ENCODE assay signal across 10 mouse cellular contexts in genomic region chr17:72920971-72921370, GRCm38 (mm10). TPM values are rescaled to one million over a fixed set of nuclear protein-coding genes. Genes with fewer than 3 reads are reported as not detected.
DNase-seq lines count a peak whose midpoint lies in the region; ATAC-seq and TF ChIP-seq lines count a peak whose summit lies in the region.
"Had no signal": no experiment of that assay in that cellular context is flagged by ENCODE, and none has a peak within 500 bp of the region (broad histone marks: within the 10 kb centered on the region; RNA-seq: fewer than 3 reads in every experiment).

No protein-coding gene starts in this region.

- H3K4me1 ChIP-seq in forebrain, embryonic 12.5 days, result peaks cover 71% of the 10 kb centered on the region
- H3K4me1 ChIP-seq in hindbrain, embryonic 16.5 days (ENCODE audit: control insufficient read depth, insufficient read depth, low read depth, low read length), result peaks cover 46% of the 10 kb centered on the region
- H3K4me1 ChIP-seq in midbrain, postnatal 0 days (ENCODE audit: insufficient read depth, low read length), result peaks cover 24% of the 10 kb centered on the region

- TF ChIP-seq CTCF in layer of hippocampus, adult 2 months (conservative IDR thresholded peaks at IDR 0.05), result no peak
- no peak for TF ChIP-seq CTCF in midbrain, postnatal 0 days (IDR thresholded peaks at IDR 0.05)

- ATAC-seq in forebrain, embryonic 12.5 days (ENCODE audit: low FRiP score), result no peak
- ATAC-seq in hindbrain, embryonic 16.5 days, result no peak
- no peak for ATAC-seq in midbrain, postnatal 0 days (ENCODE audit: low FRiP score)

- H3K27me3 ChIP-seq in forebrain, embryonic 12.5 days, result peaks cover 8% of the 10 kb centered on the region
- H3K27me3 ChIP-seq in hindbrain, embryonic 16.5 days (replicated peaks; ENCODE audit: control insufficient read depth, insufficient read depth, low read length), result no peaks in the 10 kb centered on the region
- no peaks in the 10 kb centered on the region for H3K27me3 ChIP-seq in midbrain, postnatal 0 days (ENCODE audit: insufficient read depth, low read length)

- DNase-seq in layer of hippocampus, adult 2 months (ENCODE audit: low spot score in 2 of 2), result no peak
- DNase-seq in layer of hippocampus, postnatal 25 days (ENCODE audit: extremely low spot score in 1 of 2, low spot score in 1 of 2), result no peak
- DNase-seq in midbrain, postnatal 0 days (ENCODE audit: low spot score), result no peak
- DNase-seq in adrenal gland, postnatal 10 days, result no peak
- DNase-seq in gastrocnemius, adult 18-20 months (ENCODE audit: low spot score), result no peak
- DNase-seq in gastrocnemius, postnatal 10 days, result no peak
- DNase-seq: right cerebral cortex, postnatal 25 days had no signal

- no peak overlapping the region for H3K9ac ChIP-seq in forebrain, embryonic 12.5 days
- no peak overlapping the region for H3K9ac ChIP-seq in hindbrain, embryonic 16.5 days (ENCODE audit: low read depth, low read length)
- no peak overlapping the region for H3K9ac ChIP-seq in midbrain, postnatal 0 days (replicated peaks; ENCODE audit: low read length, poor library complexity, severe bottlenecking)
- H3K9ac ChIP-seq: liver, embryonic 14.5 days had no signal

- peaks cover 21% of the 10 kb centered on the region for H3K36me3 ChIP-seq in forebrain, embryonic 12.5 days (replicated peaks)
- H3K36me3 ChIP-seq in hindbrain, embryonic 16.5 days (ENCODE audit: control insufficient read depth, insufficient read depth, low read length), result peaks cover 4% of the 10 kb centered on the region
- peaks cover 9% of the 10 kb centered on the region; the same call in 1 of the 2 replicates for H3K36me3 ChIP-seq in midbrain, postnatal 0 days (ENCODE audit: insufficient read depth, low read length)

- peak overlapping the region; percentile 59; the same call in 1 of the 2 replicates for H3K4me3 ChIP-seq in layer of hippocampus, adult 2 months
- H3K4me3 ChIP-seq in forebrain, embryonic 12.5 days (replicated peaks), result peak overlapping the region; percentile 15
- no peak overlapping the region for H3K4me3 ChIP-seq in hindbrain, embryonic 16.5 days (ENCODE audit: low read length)
- H3K4me3 ChIP-seq in midbrain, postnatal 0 days (ENCODE audit: low read depth, low read length), result no peak overlapping the region

- no peaks in the 10 kb centered on the region for H3K9me3 ChIP-seq in forebrain, embryonic 12.5 days
- no peaks in the 10 kb centered on the region for H3K9me3 ChIP-seq in hindbrain, embryonic 16.5 days (ENCODE audit: control insufficient read depth, low read length)
- H3K9me3 ChIP-seq in midbrain, postnatal 0 days (ENCODE audit: low read length), result no peaks in the 10 kb centered on the region

- 68% methylated on average over 6 of the region's 9 CpGs for WGBS in forebrain, embryonic 12.5 days
- WGBS in hindbrain, embryonic 16.5 days, result 53% methylated on average over 9 of the region's 9 CpGs
- WGBS in midbrain, postnatal 0 days, result 49% methylated on average over 9 of the region's 9 CpGs

- peak overlapping the region; percentile 43 for H3K4me2 ChIP-seq in forebrain, embryonic 12.5 days
- H3K4me2 ChIP-seq in hindbrain, embryonic 16.5 days (ENCODE audit: low read length), result peak overlapping the region; percentile 81
- H3K4me2 ChIP-seq in midbrain, postnatal 0 days (ENCODE audit: low read depth, low read length, poor library complexity, severe bottlenecking), result peak overlapping the region; percentile 47

- peak overlapping the region; percentile 91; the same call in 1 of the 2 replicates for H3K27ac ChIP-seq in layer of hippocampus, adult 2 months
- no peak overlapping the region for H3K27ac ChIP-seq in forebrain, embryonic 12.5 days
- H3K27ac ChIP-seq in hindbrain, embryonic 16.5 days (ENCODE audit: low read depth, low read length), result no peak overlapping the region
- H3K27ac ChIP-seq in midbrain, postnatal 0 days (ENCODE audit: low read depth, low read length), result no peak overlapping the region
- H3K27ac ChIP-seq: liver, embryonic 14.5 days had no signal

RNA-seq across cellular contexts. Expression of gene Lbh, which starts 2.9 kb away (rescaled TPM):
- 10 to 100 TPM; 31.4 to 34.8 TPM for total RNA-seq in layer of hippocampus, adult 2 months (2021)
- 10 to 100 TPM; 34.2 to 36.1 TPM for total RNA-seq in layer of hippocampus, postnatal 25 days (2021)
- 4.1 and 4.5 TPM in 2 replicates for polyA plus RNA-seq in forebrain, embryonic 12.5 days (2016; fragmentation: Nextera tagmentation; extraction: Ambion mirVana)
- polyA plus RNA-seq in hindbrain, embryonic 16.5 days (2015; fragmentation: Nextera tagmentation; extraction: Ambion mirVana), result 4.5 and 6.5 TPM in 2 replicates
- total RNA-seq in midbrain, postnatal 0 days (2014; rRNA removed), result 77.1 and 86.9 TPM in 2 replicates
- 3.3 and 3.5 TPM in 2 replicates for polyA plus RNA-seq in midbrain, postnatal 0 days (2015; fragmentation: Nextera tagmentation; extraction: Ambion mirVana)
- total RNA-seq in adrenal gland, postnatal 10 days (2021), result 10 to 100 TPM; 52.9 to 65.8 TPM
- 1 to 10 TPM; 4.2 to 8.4 TPM for total RNA-seq in gastrocnemius, adult 18-20 months (2021)
- 10 to 100 TPM; 21.5 to 26.9 TPM for total RNA-seq in gastrocnemius, postnatal 10 days (2021)

Comparison
In these comparisons a context has a peak if more than half of its experiments do, and no peak if none do; other contexts are left out.
1. H3K4me3 ChIP-seq: peak in layer of hippocampus, adult 2 months (single experiment) and forebrain, embryonic 12.5 days (single experiment); none in hindbrain, embryonic 16.5 days (single experiment) and midbrain, postnatal 0 days (single experiment).
2. Peak in every context shown above with its lines, with median percentiles within 50 percentile points of each other: H3K4me2 ChIP-seq.